Mouse (Mus musculus): Measurements from ENCODE around the gene Prss36. TPM values are rescaled to one million over a fixed set of nuclear protein-coding genes. Genes with fewer than 3 reads are reported as not detected.

Prss36 gene
- total and polyA plus RNA-seq, 3 experiments, result 6.1 to 8.3 (median 7.7) TPM

DNA sequence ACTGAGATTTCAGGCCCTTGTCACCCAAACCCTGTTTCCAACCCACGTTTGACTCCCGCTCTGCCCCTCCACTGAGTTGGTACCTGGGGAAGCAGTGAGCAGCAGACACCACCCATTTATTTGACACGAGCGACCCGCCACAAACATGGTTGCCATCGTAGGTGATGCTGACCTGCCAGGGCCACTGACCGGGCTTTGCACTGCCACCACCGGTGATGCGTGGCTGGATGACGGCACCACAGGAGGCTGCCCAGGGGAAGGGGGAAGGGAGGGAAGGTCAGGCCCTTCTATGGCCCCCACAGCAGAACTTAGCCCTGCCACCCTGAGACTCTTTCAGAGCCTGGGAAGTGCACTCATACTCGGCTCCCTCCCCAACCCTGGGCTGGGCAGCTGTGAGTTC lies 18.8 kb downstream of the Prss36 start:
- DNase-seq (ENCODE audit: extremely low read depth), result no peak
- Histone ChIP-seq H3K79me2 (replicated peaks; ENCODE audit: control insufficient read depth, extremely low read depth, insufficient read depth, poor library complexity, severe bottlenecking) (no peaks in the 10 kb centered on the region), H3K4me3 (replicated peaks in 1 of 3; ENCODE audit: low read depth in 2 of 3, low read length in 2 of 3, poor library complexity in 1 of 3) (no peak overlapping the region), H3K9me3 (replicated peaks; ENCODE audit: low read length) (no peaks in the 10 kb centered on the region), H3K27ac (ENCODE audit: insufficient read depth, low read depth) (no peak overlapping the region), H3K27me3 (replicated peaks) (no peaks in the 10 kb centered on the region), H3K4me1 (ENCODE audit: control insufficient read depth in 1 of 2, insufficient read depth in 2 of 2) (peaks cover 6 to 29% of the 10 kb centered on the region in 2 experiments), H3K4me2 (ENCODE audit: insufficient read depth, low read depth, poor library complexity, severe bottlenecking) (no peak overlapping the region), H3K9ac (ENCODE audit: insufficient read depth, low read depth) (no peak overlapping the region), H3K36me3 (replicated peaks in 1 of 2; ENCODE audit: control insufficient read depth in 1 of 2, insufficient read depth in 1 of 2, low read length in 1 of 2) (peaks cover 19 to 53% of the 10 kb centered on the region in 2 experiments)
- dilution Hi-C loops (cut with MboI; ENCODE audit: extremely low pct_ligation_motif_present, extremely low pct_unique_long_range_greater_than_20kb, low sequenced_read_pairs) (no loop called here), in situ Hi-C loops (cut with MboI; ENCODE audit: low pct_ligation_motif_present, low pct_unique_long_range_greater_than_20kb, low sequenced_read_pairs) (loop anchor here (10.0 kb wide), 1 partner anchor 1223 kb away; the partner anchor contains the start of gene Coro1a)
- TF ChIP-seq MAZ (IDR thresholded peaks at IDR 0.05; ENCODE audit: low read depth, low read length), result no peak

DNA sequence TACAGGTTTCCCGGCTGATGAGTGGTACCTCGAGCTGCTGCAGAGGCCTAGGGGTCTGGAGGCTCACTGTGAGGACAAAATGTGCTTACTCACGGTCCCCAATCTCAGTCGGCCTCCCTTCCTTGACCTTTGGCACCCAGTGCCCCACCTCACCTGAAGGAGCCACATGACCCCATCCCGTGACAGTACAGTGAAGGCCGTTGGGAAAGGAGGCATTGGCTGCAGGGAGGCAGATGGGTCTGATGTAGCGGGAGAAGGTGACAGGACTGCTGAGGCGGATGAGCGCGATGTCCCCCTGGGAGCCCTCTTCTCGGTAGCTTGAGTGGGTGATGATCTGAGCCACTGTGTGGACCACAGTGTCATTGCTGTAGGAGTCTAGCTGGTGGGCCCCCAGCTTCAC lies 19.7 kb downstream of the Prss36 start:
- dilution Hi-C loops (cut with MboI; ENCODE audit: extremely low pct_ligation_motif_present, extremely low pct_unique_long_range_greater_than_20kb, low sequenced_read_pairs) (no loop called here), in situ Hi-C loops (cut with MboI; ENCODE audit: low pct_ligation_motif_present, low pct_unique_long_range_greater_than_20kb, low sequenced_read_pairs) (loop anchor here (10.0 kb wide), 1 partner anchor 1222 kb away; the partner anchor contains the start of gene Coro1a)
- no peak overlapping the region for H3K4me2 ChIP-seq (ENCODE audit: insufficient read depth, low read depth, poor library complexity, severe bottlenecking)
- H3K79me2 ChIP-seq (replicated peaks; ENCODE audit: control insufficient read depth, extremely low read depth, insufficient read depth, poor library complexity, severe bottlenecking), result no peaks in the 10 kb centered on the region
- H3K27me3 ChIP-seq (replicated peaks), result no peaks in the 10 kb centered on the region
- H3K9ac ChIP-seq (ENCODE audit: insufficient read depth, low read depth), result no peak overlapping the region
- H3K4me1 ChIP-seq (ENCODE audit: control insufficient read depth in 1 of 2, insufficient read depth in 2 of 2), result peaks cover 5 to 29% of the 10 kb centered on the region in 2 experiments
- DNase-seq (ENCODE audit: extremely low read depth), result no peak
- no peaks in the 10 kb centered on the region for H3K9me3 ChIP-seq (replicated peaks; ENCODE audit: low read length)
- no peak overlapping the region for H3K27ac ChIP-seq (ENCODE audit: insufficient read depth, low read depth)
- H3K36me3 ChIP-seq (replicated peaks in 1 of 2; ENCODE audit: control insufficient read depth in 1 of 2, insufficient read depth in 1 of 2, low read length in 1 of 2), result peaks cover 19 to 54% of the 10 kb centered on the region in 2 experiments
- TF ChIP-seq MAFK (IDR thresholded peaks at IDR 0.05; ENCODE audit: insufficient replicate concordance, low read length) (no peak), E2F4 (IDR thresholded peaks at IDR 0.05; ENCODE audit: insufficient replicate concordance, low read depth, low read length) (no peak), POLR2A (IDR thresholded peaks at IDR 0.05; ENCODE audit: low read depth, low read length) (no peak), ZNF384 (IDR thresholded peaks at IDR 0.05; ENCODE audit: low read depth, low read length) (no peak), JUN (IDR thresholded peaks at IDR 0.05; ENCODE audit: insufficient read depth, low read depth, low read length) (no peak)
- H3K4me3 ChIP-seq (replicated peaks in 1 of 3; ENCODE audit: low read depth in 2 of 3, low read length in 2 of 3, poor library complexity in 1 of 3), result no peak overlapping the region

DNA sequence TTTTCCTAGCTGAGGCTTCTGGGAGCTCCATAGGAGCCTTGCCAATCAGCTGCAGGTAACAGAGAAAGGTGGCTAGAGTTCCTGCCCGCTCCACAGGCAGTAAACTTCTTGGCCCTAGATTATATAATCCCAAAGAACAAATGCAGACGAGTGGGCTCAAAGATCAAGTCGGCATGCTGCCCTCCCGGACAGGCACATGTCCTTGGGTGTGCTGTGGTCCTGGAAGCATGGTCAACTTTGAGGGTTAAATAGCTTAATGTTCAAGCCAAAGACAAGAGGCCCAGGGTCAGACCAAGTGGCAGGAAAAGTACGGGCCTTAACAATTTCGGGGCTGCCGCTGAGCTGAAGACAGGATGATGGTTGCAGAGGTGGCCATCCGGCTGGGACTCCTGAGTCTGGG lies 20.5 kb downstream of the Prss36 start:
- peaks cover 19 to 54% of the 10 kb centered on the region in 2 experiments for H3K36me3 ChIP-seq (replicated peaks in 1 of 2; ENCODE audit: control insufficient read depth in 1 of 2, insufficient read depth in 1 of 2, low read length in 1 of 2)
- no peak overlapping the region for H3K9ac ChIP-seq (ENCODE audit: insufficient read depth, low read depth)
- no peak for TF ChIP-seq POLR2AphosphoS2 (IDR thresholded peaks at IDR 0.05; ENCODE audit: low read depth, low read length)
- TF ChIP-seq RCOR1 (conservative IDR thresholded peaks at IDR 0.05; ENCODE audit: low read depth, low read length), result no peak
- no peak for TF ChIP-seq USF2 (conservative IDR thresholded peaks at IDR 0.05; ENCODE audit: low read depth, low read length)
- TF ChIP-seq MAX (IDR thresholded peaks at IDR 0.05; ENCODE audit: low read length), result no peak
- no peak for TF ChIP-seq NRF1 (IDR thresholded peaks at IDR 0.05; ENCODE audit: low read depth, low read length)
- TF ChIP-seq ZC3H11A (IDR thresholded peaks at IDR 0.05; ENCODE audit: low read depth, low read length), result no peak
- TF ChIP-seq MEF2A (IDR thresholded peaks at IDR 0.05; ENCODE audit: borderline replicate concordance, low read depth, low read length), result no peak
- no peak for TF ChIP-seq BHLHE40 (IDR thresholded peaks at IDR 0.05; ENCODE audit: low read depth, low read length)
- no peak for TF ChIP-seq TBP (conservative IDR thresholded peaks at IDR 0.05; ENCODE audit: low read depth, low read length)
- TF ChIP-seq TCF12 (IDR thresholded peaks at IDR 0.05; ENCODE audit: low read depth, low read length), result no peak
- in situ Hi-C loops (cut with MboI; ENCODE audit: low pct_ligation_motif_present, low pct_unique_long_range_greater_than_20kb, low sequenced_read_pairs) (loop anchor here (10.0 kb wide), 1 partner anchor 1221 kb away; the partner anchor contains the start of gene Coro1a), dilution Hi-C loops (cut with MboI; ENCODE audit: extremely low pct_ligation_motif_present, extremely low pct_unique_long_range_greater_than_20kb, low sequenced_read_pairs) (no loop called here)
- no peak overlapping the region for H3K27ac ChIP-seq (ENCODE audit: insufficient read depth, low read depth)
- no peaks in the 10 kb centered on the region for H3K79me2 ChIP-seq (replicated peaks; ENCODE audit: control insufficient read depth, extremely low read depth, insufficient read depth, poor library complexity, severe bottlenecking)
- no peak overlapping the region for H3K4me2 ChIP-seq (ENCODE audit: insufficient read depth, low read depth, poor library complexity, severe bottlenecking)
- H3K4me1 ChIP-seq (ENCODE audit: control insufficient read depth in 1 of 2, insufficient read depth in 2 of 2), result peaks cover 5 to 30% of the 10 kb centered on the region in 2 experiments
- no peaks in the 10 kb centered on the region for H3K27me3 ChIP-seq (replicated peaks)
- no peak overlapping the region for H3K4me3 ChIP-seq (replicated peaks in 1 of 3; ENCODE audit: low read depth in 2 of 3, low read length in 2 of 3, poor library complexity in 1 of 3)
- no peaks in the 10 kb centered on the region for H3K9me3 ChIP-seq (replicated peaks; ENCODE audit: low read length)
- DNase-seq (ENCODE audit: extremely low read depth), result no peak
